Mouse (Mus musculus) heart, embryonic 16.5 days (tissue): Measurements from ENCODE around the gene Rpl39. TPM values are rescaled to one million over a fixed set of nuclear protein-coding genes. Genes with fewer than 3 reads are reported as not detected.

Experiments
- ATAC-seq: fragments of 200-750 bp; cut with Nextera tagmentation; replicated peaks from 2 replicates; pipeline ENCODE4 v1.8.0; 2017; ENCODE audit warnings: moderate number of reproducible peaks; ENCODE audit not compliant: insufficient read depth, low FRiP score; ENCODE audit errors: extremely low read depth
- H3K27ac ChIP-seq: fragments of 300-500 bp; sonication (generic); 2 replicates; pipeline ENCODE4 v1.5.1; 2014; ENCODE audit warnings: mild to moderate bottlenecking, low read length, control low read depth, moderate library complexity
- H3K27me3 ChIP-seq: fragments of 300-500 bp; sonication (generic); 2 replicates; pipeline ENCODE4 v1.6.1; 2014; ENCODE audit warnings: low read length, mixed read lengths; ENCODE audit not compliant: control insufficient read depth, insufficient read depth
- H3K36me3 ChIP-seq: fragments of 300-500 bp; sonication (generic); 2 replicates; pipeline ENCODE4 v1.6.1; 2014; ENCODE audit not compliant: control insufficient read depth, insufficient read depth
- H3K4me1 ChIP-seq: fragments of 300-500 bp; sonication (generic); 2 replicates; pipeline ENCODE4 v1.6.1; 2014; ENCODE audit warnings: low read length, mixed read lengths; ENCODE audit not compliant: control insufficient read depth, insufficient read depth
- H3K4me2 ChIP-seq: fragments of 300-500 bp; sonication (generic); 2 replicates; pipeline ENCODE4 v1.6.1; 2014; ENCODE audit warnings: low read depth, mild to moderate bottlenecking, control low read depth, low read length
- H3K4me3 ChIP-seq: fragments of 300-500 bp; sonication (generic); 2 replicates; pipeline ENCODE4 v1.5.1; 2014; ENCODE audit warnings: mild to moderate bottlenecking, control low read depth, low read length
- H3K9ac ChIP-seq: fragments of 300-500 bp; sonication (generic); 2 replicates; pipeline ENCODE4 v1.6.1; 2014; ENCODE audit warnings: low read length, control low read depth
- H3K9me3 ChIP-seq: fragments of 300-500 bp; sonication (generic); replicated peaks from 2 replicates; pipeline ENCODE4 v1.6.1; 2016; ENCODE audit warnings: low read length; ENCODE audit not compliant: control insufficient read depth
- WGBS: fragments of 180-500 bp; shearing (Covaris S2); extraction: QIAGEN DNeasy Blood & Tissue Kit; methylation state at CpG from one replicate; pipeline ENCODE4 v1.1.7; 2014; 5-methylcytosine and 5-hydroxymethylcytosine counted together
- polyA plus RNA-seq: library from polyadenylated mRNA; unstranded; fragments of >200 nt; fragmentation: Nextera tagmentation; extraction: Ambion mirVana; gene quantifications from 2 replicates; pipeline ENCODE4 v1.2.1, GENCODE M21; 2015

The Rpl39 gene
- 275 and 291 TPM in 2 replicates for polyA plus RNA-seq

DNA sequence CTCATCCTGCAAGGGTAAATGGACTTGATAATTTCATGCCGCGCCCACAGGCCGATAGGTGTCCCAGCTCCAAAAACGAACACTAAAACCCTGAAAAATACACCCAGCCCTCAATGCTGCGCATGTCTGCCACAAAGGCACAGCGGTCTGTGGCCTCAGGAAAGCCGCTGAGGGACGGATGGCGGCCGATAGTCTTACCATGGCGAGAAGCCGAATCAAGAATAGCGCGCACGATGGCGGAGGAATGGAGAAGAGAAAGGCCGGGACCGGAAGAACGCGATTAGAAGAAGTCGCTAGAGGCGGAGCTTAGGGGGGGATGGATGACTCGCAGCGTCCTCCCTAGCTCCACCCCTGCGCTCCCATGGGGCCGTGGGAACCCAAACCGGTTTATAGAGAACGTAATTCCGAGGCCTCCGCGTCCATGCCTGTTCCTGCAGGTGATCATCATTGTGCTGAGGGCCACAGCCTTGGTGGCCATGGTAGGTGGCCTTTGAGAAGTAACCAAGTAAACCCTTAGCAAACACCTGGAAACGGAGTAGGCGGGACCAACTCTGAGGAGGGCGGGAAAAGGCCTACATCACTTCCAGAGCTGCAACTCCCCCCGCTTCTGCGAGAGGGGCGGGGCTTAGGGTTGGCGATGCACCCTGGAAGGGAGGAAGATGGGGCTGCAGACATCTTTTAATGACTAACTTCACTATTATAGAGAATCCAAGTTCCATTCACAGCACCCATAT is at the start of gene Rpl39:
Gene Rpl39 (minus strand): TSS at position 476 of the 734 bp plus-strand sequence.
- no peaks in the 10 kb centered on the region for H3K9me3 ChIP-seq
- H3K27me3 ChIP-seq = no peaks in the 10 kb centered on the region
- peak within 1 kb of the TSS; percentile 90 for H3K27ac ChIP-seq
- peaks cover 5% of the 10 kb centered on the region; the same call in 1 of the 2 replicates for H3K4me1 ChIP-seq
- peak within 1 kb of the TSS; percentile 81 for H3K9ac ChIP-seq
- peaks cover 7% of the 10 kb centered on the region for H3K36me3 ChIP-seq
- peak within 1 kb of the TSS; percentile 79 for H3K4me2 ChIP-seq
- WGBS = 9% methylated on average over 38 of the region's 38 CpGs
- ATAC-seq = peak; percentile 91
- peak within 1 kb of the TSS; percentile 70 for H3K4me3 ChIP-seq

DNA sequence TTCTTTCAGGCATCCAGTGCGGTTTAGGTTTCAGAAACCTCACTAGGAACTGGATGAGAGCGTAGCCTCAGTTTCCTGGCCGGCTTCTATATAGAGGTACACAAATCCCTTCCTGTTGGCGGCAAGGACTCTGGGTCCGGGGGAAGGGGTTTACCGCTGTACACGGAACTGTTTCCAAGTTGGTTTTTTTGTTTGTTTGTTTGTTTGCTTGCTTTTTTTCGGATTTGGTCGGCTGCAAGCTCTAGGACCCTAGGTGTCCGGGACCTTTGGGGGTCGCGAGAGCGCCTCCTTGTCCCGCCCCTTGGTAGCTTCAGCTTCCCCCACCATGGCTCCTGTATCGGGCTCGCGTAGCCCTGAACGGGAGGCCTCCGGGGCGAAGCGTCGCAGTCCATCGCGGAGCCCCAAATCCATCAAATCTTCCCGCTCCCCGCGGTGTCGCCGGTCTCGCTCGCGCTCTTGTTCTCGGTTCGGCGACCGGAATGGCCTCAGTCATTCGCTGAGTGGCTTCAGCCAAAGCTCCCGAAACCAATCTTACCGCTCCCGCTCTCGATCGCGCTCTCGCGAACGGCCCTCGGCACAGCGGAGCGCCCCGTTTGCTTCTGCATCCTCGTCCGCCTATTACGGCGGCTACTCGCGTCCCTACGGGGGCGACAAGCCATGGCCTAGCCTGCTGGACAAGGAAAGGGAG is 41.6 kb upstream of the Rpl39 start, which contains the start of gene Nkap:
Gene Nkap (plus strand): TSS at position 125 of the 688 bp plus-strand sequence.
- Histone ChIP-seq H3K36me3 (no peaks in the 10 kb centered on the region), H3K9me3 (no peaks in the 10 kb centered on the region), H3K9ac (peak within 1 kb of the TSS; percentile 83), H3K4me1 (0 out of 2 replicates have a peak, but pooled peaks cover 2% of the 10 kb centered on the region), H3K27me3 (no peaks in the 10 kb centered on the region; the same call in 1 of the 2 replicates), H3K27ac (peak within 1 kb of the TSS; percentile 49), H3K4me3 (peak within 1 kb of the TSS; percentile 68), H3K4me2 (peak within 1 kb of the TSS; percentile 69)
- 11% methylated on average over 55 of the region's 58 CpGs for WGBS
- peak; percentile 78 for ATAC-seq

DNA sequence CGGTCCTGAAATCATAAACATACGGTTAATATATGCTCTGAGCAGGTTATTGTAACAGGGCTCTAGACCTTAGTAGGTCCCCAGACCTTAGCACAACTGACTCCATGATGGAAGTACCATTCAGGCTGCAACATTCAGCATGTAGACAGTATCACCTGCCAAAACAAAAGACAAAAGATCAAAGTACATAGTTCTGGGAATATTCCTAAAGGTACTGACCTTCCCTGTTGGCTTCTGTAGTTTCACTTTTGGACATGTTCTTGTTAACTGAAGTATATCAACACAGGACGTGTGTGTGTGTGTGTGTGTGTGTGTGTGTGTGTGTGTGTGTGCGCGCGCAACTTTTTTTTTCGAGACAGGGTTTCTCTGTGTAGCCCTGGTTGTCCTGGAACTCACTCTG is 40.3 kb upstream of the Rpl39 start:
- H3K4me3 ChIP-seq = no peak overlapping the region
- WGBS = 85% methylated on average over 7 of the region's 7 CpGs
- H3K4me2 ChIP-seq = no peak overlapping the region
- H3K4me1 ChIP-seq = 0 out of 2 replicates have a peak, but pooled peaks cover 2% of the 10 kb centered on the region
- no peak for ATAC-seq
- no peaks in the 10 kb centered on the region for H3K9me3 ChIP-seq
- H3K9ac ChIP-seq = no peak overlapping the region
- no peaks in the 10 kb centered on the region for H3K36me3 ChIP-seq
- no peaks in the 10 kb centered on the region; the same call in 1 of the 2 replicates for H3K27me3 ChIP-seq
- no peak overlapping the region for H3K27ac ChIP-seq

DNA sequence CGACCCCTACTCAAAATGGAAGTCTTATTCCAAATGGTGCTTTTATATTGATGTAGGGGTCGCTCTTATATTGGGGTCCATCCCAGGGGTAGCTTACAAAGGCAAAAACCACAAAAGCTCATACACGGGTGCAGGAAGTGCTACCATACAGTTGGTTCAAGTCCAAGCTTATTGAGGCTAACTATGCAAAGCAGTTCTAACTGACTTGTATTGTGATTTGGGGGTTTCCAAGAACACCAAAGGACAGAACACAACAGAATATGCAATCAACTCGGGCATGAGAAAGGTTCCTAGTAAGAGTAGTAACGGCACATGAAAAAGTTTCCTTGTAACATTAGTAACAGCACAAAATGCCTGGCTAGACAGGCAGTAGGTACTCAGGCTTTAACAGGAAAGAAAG is 35.0 kb upstream of the Rpl39 start:
- H3K36me3 ChIP-seq = no peaks in the 10 kb centered on the region
- H3K4me2 ChIP-seq = no peak overlapping the region
- ATAC-seq = no peak
- 59% methylated on average over 5 of the region's 5 CpGs for WGBS
- H3K9me3 ChIP-seq = no peaks in the 10 kb centered on the region
- H3K4me3 ChIP-seq = no peak overlapping the region
- H3K27me3 ChIP-seq = no peaks in the 10 kb centered on the region; the same call in 1 of the 2 replicates
- H3K4me1 ChIP-seq = no peaks in the 10 kb centered on the region
- H3K9ac ChIP-seq = no peak overlapping the region
- no peak overlapping the region for H3K27ac ChIP-seq

DNA sequence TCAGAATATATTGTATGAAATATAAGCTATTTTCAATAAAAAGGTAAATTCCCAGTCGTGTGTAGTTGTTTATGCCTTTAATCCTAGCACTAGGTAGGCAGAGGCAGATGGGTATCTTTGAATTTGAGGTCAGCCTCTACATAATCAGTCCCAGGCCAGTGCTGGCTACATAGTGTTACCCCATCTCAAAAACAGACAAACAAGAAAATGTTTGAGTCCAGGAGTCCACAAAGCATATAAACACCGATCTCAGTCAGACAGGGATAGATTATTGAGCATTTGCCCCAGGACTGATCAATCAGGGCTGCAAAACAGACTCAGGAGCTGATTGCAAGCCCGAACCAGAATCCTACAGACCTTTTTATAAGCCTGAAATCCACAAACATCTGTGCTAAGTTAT is 34.4 kb upstream of the Rpl39 start:
- 49% methylated on average over 3 of the region's 3 CpGs for WGBS
- no peaks in the 10 kb centered on the region for H3K4me1 ChIP-seq
- no peak overlapping the region for H3K9ac ChIP-seq
- no peaks in the 10 kb centered on the region for H3K36me3 ChIP-seq
- ATAC-seq = no peak
- H3K27ac ChIP-seq = no peak overlapping the region
- no peaks in the 10 kb centered on the region; the same call in 1 of the 2 replicates for H3K27me3 ChIP-seq
- H3K9me3 ChIP-seq = no peaks in the 10 kb centered on the region
- H3K4me3 ChIP-seq = no peak overlapping the region
- no peak overlapping the region for H3K4me2 ChIP-seq

DNA sequence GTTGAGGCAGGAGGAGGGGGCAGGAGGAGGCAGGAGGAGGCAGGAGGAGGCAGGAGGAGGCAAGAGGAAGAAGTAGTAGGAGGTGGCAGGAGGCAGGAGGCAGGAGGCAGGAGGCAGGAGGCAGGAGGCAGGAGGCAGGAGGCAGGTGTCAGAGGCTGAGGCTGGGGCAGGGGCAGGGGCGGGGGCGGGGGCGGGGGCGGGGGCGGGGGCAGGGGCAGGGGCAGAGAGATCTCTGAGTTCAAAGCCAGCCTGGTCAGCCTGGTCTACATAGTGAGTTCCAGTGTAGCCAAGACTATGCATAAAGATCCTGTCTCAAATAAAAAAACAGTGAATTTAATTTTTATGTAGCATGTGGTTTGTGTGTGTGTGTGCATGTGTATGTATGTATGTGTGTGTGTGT is 31.9 kb upstream of the Rpl39 start:
- no peak overlapping the region for H3K4me2 ChIP-seq

DNA sequence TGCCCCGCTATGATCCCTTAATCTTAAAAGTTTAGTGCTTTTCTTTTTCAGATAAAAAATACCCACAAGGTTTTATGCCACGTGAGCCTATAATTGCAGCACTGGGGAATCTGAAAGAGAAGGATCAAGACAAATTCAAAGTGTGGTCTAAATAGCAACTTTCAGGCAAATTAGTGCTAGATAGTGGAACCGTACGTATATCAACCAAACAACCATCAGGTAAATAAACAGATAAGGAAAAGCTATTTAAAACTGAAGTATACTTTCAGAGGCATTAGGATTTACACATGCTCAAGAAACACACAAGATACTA is 25.6 kb upstream of the Rpl39 start:
- Histone ChIP-seq H3K9ac (no peak overlapping the region), H3K4me3 (no peak overlapping the region), H3K4me1 (no peaks in the 10 kb centered on the region), H3K36me3 (no peaks in the 10 kb centered on the region), H3K27me3 (no peaks in the 10 kb centered on the region), H3K27ac (no peak overlapping the region), H3K4me2 (peak overlapping the region; percentile 44; the same call in 1 of the 2 replicates), H3K9me3 (no peaks in the 10 kb centered on the region)
- 73% methylated on average over 4 of the region's 4 CpGs for WGBS
- ATAC-seq = no peak

More for the DNA sequence above, 31.9 kb upstream of the Rpl39 start:
- WGBS = 23% methylated on average over 5 of the region's 5 CpGs
- ATAC-seq = no peak; the same call in 1 of the 2 replicates
- H3K27me3 ChIP-seq = no peaks in the 10 kb centered on the region
- H3K9me3 ChIP-seq = no peaks in the 10 kb centered on the region
- H3K9ac ChIP-seq = no peak overlapping the region
- no peaks in the 10 kb centered on the region for H3K36me3 ChIP-seq
- no peaks in the 10 kb centered on the region for H3K4me1 ChIP-seq
- H3K27ac ChIP-seq = no peak overlapping the region
- no peak overlapping the region for H3K4me3 ChIP-seq

DNA sequence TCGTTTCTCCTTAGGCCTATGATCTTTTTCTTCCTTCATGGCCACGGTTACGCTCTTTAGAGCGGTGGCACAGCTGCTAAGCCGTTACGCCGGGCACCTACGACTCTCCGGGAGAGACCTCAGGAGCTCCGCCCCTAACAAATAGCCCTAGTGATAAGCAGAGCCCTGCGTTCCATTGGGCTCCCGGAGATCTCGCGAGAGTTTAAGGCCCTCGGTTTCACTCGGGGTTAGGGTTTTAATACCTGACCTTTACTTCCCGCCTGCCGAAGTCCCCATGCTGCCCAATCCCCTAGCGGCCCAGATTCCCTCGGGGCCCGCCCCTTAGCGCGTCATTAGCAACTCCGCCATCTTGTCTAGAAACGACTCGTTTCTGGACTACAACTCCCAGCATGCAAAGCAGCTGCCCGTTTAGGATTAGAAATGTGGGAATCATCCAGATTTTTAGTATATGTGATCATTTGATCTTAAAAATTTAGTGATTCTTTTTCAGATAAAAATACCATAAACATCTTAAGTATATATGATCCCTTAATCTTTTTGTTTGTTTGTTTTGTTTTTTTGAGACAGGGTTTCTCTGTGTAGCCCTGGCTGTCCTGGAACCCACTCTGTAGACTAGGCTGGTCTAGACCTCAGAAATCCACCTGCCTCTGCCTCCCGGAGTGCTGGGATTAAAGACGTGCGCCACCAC is 25.1 kb upstream of the Rpl39 start, which contains the start of gene Upf3b:
Gene Upf3b (minus strand): TSS at position 130 of the 688 bp plus-strand sequence.
- WGBS = 12% methylated on average over 30 of the region's 30 CpGs
- Histone ChIP-seq H3K4me3 (peak within 1 kb of the TSS; percentile 74), H3K27ac (peak within 1 kb of the TSS; percentile 94), H3K27me3 (no peaks in the 10 kb centered on the region), H3K36me3 (no peaks in the 10 kb centered on the region), H3K4me2 (peak within 1 kb of the TSS; percentile 69), H3K4me1 (no peaks in the 10 kb centered on the region), H3K9me3 (no peaks in the 10 kb centered on the region), H3K9ac (peak within 1 kb of the TSS; percentile 80)
- peak; percentile 99 for ATAC-seq
